Mouse (Mus musculus) gonadal fat pad, adult 2 months (tissue): ENCODE measurements around the gene Pllp. TPM values are rescaled to one million over a fixed set of nuclear protein-coding genes. Genes with fewer than 3 reads are reported as not detected.

Experiments
- DNase-seq: peaks from one replicate; pipeline ENCODE4 v3.0.0-alpha.2; 2012; ENCODE audit warnings: low read depth
- polyA plus RNA-seq: library from polyadenylated mRNA; depleted of rRNA; stranded (reverse); fragments of >200 nt; gene quantifications from 2 replicates; pipeline ENCODE4 v1.2.3, GENCODE M21; 2012; rRNA removed

The Pllp gene
- 24.8 and 33.0 TPM in 2 replicates for polyA plus RNA-seq

DNA sequence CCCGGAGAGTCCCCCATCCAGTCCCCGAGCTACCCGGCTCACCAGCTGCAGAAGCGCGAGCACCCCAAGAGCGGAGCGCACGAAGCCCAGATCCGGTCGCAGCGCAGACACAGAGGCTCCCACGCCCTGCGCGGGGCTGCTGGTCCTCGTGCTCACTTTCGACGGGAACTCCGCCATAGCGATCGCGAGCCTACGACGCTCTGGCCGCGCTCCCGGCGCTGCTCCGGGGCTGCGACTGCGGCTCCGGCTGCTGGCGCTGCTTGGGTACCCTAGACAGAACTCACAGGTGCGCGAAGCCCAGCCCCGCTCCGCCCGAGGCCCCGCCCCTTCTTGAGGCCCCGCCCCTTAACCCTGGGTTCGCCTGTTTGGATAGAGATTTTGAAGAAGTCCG is at the start of gene Pllp:
Pllp (minus strand) TSS at position 285 of the 391 bp plus-strand sequence.
- DNase-seq = no peak

DNA sequence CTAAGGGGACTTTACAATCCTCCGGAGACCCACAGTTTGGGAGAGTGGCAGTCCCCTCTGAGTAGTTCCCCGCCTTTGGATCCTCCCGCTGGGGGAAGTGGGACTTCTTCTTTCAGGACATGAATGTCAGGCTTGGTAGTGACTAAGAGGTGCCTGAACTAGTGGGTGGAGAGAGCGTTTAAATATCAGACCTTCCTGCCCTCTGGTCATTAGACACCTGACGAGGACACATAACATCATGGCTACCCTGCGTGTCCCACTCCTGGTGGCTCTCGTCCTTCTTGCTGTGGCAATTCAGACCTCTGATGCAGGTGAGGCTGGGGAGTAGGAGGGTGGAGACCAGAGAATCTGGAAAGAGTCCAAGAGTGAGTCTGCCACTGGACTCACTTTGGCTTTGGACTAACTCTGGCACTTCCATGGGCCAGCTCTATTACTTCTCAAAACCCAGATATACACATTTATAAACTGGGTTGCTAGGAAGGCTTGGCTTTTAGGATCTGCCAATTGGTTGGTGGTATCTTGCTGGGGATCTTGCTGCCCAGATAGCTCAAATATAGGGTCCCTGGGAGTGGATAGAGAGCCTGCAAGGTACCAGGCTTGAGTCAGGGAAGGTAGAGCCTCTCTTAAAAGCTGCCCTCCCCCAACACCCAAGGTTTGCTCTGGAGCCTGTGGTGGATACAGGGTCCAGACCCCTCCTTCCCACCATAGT is 49.6 kb upstream of the Pllp start, which contains the start of gene Ccl22:
Ccl22 (plus strand) TSS at position 115 of the 709 bp plus-strand sequence.
- no peak for DNase-seq

DNA sequence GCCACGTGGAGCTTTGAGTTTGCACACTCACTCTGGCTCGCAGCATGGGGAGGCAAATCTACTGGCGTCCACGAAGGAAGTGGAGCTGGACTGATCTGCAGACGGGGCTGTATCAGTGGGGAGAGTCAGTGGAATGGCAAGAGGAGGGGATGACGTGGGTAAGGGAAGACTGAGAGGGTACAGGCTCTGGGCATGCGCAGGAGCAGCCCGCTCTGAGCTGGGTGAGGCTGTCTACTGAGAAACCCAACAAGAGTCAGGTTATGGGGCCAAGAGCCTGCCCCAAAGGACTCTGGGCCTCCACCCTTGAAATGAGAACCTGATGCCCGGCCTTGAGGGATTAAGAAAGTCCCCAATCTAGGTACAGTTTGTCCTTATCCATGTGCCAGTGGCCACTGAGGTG is 48.9 kb upstream of the Pllp start:
- no peak for DNase-seq

DNA sequence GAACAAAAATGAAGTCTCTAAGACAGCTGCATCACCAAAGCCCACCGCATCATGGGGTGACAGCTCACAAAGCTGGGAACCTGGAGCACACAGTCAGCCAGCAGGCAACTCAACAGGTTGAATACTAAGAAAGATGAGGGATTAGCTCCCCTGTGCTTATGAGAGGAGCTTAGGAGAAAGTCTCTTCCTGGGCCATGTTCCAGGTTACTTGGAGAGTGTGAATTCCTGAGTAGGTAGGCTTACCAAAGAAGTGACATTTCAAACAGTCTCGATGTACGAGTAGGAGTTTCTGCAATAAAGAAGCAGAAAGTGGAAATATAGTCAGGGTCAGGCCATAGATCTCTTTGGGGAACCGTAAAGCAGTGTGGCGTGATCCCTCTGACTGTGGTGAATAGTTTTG is 48.4 kb upstream of the Pllp start:
- DNase-seq = no peak

GRCm38 (mm10) chr8:94741726-94742125 is 45.6 kb upstream of the Pllp start:
- DNase-seq = no peak

DNA sequence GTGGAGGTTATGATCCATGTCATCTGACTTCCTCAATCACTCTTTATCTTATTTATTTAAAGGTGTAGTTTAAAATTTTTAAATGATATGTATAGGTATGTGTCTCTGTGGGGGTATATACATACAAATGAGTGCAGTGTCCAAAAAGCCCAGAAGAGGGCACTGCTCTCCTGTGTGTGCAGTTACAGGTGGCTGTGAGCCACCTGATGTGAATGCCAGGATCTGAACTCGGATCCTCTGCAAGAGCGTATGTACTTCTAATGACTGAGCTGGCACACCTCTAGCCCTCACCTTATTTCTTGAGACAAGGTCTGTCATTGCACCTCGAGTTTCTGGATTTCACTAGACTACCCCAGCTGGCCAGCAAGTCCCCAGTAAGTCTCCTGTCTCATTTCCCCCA is 44.5 kb upstream of the Pllp start:
- no peak for DNase-seq

DNA sequence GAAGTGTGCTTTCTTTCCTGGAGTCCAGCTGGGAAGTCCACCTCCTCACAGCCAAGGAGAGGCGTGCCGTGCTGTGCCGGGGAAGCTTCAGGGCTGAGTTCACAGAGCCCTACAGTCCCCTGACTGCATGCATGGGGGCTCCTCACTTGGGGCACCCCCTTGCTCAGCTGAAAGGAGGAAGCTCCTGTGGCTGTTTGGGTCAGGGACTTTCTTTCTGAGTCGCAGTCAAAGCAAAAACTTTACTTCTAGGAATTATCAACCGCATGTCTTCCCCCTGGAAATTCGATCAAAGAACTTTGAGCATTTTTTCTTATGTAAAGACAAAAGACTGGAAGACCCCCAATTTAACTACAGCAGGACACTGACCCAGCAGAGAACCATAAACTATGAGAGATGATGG is 43.8 kb upstream of the Pllp start:
- DNase-seq = no peak

DNA sequence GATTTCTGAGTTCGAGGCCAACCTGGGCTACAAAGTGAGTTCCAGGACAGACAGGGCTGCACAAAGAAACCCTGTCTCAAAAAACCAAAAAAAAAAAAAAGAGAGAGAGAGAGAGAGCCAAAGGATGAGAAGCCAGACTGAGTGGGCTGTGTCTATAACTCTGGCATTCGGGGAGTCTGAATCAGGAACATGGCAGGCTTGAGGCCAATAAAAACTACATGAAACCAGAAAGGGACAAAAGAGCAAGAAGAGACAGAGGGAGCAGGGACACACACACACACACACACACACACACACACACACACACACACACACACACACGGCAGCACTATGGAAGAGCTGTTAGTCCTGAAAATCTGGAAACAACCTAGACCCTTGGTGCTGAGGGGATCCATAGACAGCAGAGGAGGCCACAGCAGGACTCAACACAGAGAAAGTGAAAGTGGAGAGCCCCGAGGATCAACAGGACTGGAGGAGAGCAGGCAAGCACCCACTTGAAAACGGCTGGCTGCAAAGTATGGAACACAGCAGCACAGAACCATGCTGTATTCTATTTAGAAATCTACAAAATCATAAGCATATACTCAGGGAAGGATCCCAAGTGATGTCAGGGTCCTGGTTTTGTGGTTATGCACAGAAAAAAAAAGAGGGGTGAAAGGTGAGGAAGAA is 39.5 kb upstream of the Pllp start:
- DNase-seq = no peak

GRCm38 (mm10) chr8:94734735-94735350 is 38.8 kb upstream of the Pllp start:
- DNase-seq = no peak

GRCm38 (mm10) chr8:94733821-94734465 is 37.9 kb upstream of the Pllp start:
- DNase-seq = no peak

GRCm38 (mm10) chr8:94729301-94729700 is 33.2 kb upstream of the Pllp start:
- DNase-seq = no peak

DNA sequence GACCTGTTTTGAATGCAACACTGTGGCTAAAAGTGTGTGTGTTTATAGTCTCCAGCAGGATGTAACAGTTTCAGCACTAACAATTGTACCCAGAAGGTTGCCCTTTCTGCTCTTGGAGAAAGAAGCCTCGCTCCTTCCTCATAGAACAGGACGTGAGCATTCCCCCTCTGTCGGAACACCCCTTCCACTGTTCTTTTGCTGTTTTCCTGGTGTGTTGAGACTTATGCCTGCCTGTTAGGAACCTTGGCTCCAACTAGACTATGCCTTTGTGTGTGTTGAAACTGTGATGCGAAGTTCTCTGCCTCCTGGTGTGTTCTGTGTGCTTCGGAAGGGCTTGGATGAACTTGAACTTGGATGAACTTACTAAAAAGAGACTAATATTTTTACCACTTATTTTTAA is 29.9 kb upstream of the Pllp start:
- DNase-seq = no peak

- no peak for DNase-seq
Observed at GRCm38 (mm10) chr8:94716841-94717240, 20.8 kb upstream of the Pllp start.

DNA sequence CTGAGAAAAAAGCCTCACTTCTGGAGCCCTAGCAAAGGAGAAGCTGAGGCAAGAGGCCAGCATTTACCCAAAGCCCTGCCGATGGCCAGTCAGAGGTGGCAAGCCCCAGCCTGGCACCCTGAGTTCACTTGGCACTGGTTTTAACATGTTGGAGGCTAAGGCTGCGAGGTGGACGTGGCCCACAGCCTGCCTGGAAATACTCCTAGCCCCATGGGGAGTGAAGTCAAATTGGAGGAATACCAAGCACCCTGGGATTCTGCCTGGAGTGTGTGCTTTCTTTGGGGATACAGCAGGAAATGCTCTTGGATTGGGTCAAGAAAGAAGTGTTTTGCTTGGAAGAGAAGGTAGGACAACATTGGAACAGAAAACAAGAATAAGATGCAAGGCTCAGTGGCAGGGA is 19.8 kb upstream of the Pllp start:
- DNase-seq = no peak

- no peak for DNase-seq
Observed at GRCm38 (mm10) chr8:94714556-94714955, 18.5 kb upstream of the Pllp start.

GRCm38 (mm10) chr8:94711160-94711718 is 15.2 kb upstream of the Pllp start:
- no peak for DNase-seq

GRCm38 (mm10) chr8:94710336-94710735 is 14.3 kb upstream of the Pllp start:
- DNase-seq = no peak

DNA sequence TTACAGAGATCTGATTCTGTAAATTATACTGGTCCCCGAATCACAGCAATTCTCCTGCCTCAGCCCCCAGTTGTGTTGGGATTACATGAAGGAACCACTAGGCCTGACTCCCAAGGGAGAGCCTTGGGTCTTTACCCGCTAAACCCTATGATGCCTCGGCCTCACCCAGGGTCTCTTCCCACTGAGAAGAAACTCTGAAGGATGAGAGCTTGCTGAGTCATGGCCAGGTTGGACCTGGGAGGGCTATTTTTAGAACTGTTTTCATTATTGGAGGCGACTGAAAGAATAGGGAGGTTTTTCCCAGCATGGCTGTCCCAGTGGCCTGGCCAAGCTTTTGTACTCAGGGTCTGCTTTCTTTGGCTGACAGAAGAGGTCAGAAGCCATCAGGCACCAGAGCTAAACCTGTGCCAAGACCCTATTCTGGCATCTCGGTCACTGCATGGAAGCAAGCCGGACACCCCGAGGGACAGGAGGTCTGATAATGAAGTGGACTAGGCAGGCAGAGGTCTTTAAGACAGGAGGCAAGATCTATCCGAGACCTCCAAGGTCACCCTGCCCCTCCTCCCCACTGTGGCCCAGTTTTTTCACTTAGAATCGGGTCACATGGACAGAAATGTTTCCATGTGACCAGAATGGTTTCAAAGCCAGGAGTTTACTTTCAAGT is 10.8 kb upstream of the Pllp start:
- DNase-seq = no peak

DNA sequence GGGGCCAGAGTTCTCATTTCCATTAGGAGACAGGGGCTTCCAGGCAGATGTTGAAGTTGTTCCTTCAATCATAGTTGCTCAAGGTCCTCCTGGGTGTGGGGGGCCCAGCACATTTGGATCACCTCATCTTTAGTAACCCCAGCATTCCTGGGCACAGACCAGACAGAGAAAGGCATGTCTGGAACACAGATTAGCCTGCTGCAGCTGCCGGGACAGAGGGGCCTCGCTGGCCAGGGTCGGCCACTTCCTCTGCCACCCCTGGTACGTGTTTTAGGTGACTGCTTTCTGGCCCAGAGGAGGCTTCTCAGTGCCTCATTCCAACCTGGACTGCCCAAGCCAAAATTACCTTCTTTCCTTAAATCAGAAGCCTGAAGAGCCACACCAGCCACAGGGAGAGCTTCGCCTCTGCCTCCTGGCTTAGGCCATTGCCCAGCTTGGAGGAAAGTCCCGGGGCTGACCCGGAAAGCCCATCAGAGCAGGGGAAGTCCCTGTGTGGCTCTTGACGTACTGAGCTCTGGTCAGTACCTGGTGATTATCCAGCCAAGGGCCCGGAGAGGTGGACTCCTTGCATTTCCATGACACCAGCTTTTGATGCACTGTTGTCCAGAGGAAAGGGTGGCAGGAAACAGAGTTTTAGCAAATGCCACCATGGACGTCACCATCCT is 9.6 kb upstream of the Pllp start:
- no peak for DNase-seq

GRCm38 (mm10) chr8:94704669-94704984 is 8.5 kb upstream of the Pllp start:
- no peak for DNase-seq

DNA sequence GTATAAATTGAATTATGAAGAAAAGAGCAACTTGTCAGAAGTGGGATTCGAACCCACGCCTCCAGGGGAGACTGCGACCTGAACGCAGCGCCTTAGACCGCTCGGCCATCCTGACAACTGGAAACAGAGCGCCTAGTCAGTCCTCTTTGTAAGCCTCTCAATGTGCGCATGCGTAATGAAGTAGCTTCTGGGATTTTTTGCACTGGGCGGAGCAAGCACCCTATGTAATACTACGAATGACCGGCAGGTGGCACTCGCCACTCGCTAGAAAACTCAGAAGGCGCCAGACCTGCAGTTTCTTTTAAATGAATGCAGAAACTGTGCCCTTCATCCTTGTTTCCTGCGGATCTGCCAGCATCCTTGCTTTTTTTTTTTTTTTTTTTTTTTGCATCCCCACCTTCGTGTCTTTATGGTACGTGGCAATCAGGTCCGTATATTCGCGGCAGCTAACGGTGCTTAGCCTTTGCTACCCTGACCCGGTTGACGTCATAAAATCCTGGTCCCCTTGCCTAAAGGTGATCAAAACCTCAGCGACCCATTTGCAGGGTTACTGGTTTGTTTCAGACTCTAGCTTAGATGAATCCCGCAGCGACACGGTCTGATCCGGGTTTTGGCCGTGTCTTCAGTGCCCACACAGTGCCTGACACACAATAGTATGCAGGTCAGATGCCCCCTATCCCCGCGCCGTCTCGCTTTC is 8.0 kb upstream of the Pllp start:
- no peak for DNase-seq
